Mouse (Mus musculus): ENCODE data around the gene Tmem81. TPM values are rescaled to one million over a fixed set of nuclear protein-coding genes. Genes with fewer than 3 reads are reported as not detected.

Tmem81 gene
- polyA plus RNA-seq, 1 experiment from 2014 or later, result 3.1 TPM

GRCm38 (mm10) chr1:132533840-132534239, 27.8 kb downstream of the Tmem81 start:
- H3K27ac ChIP-seq (ENCODE audit: low read depth, low read length), result no peak overlapping the region
- 9% methylated on average over 8 of the region's 8 CpGs for WGBS
- no peak overlapping the region for H3K9ac ChIP-seq (ENCODE audit: low read depth, low read length)
- no peaks in the 10 kb centered on the region for H3K36me3 ChIP-seq (ENCODE audit: control insufficient read depth, insufficient read depth)
- no peaks in the 10 kb centered on the region for H3K4me1 ChIP-seq (replicated peaks; ENCODE audit: control insufficient read depth, insufficient read depth, low read length)
- no peak overlapping the region for H3K4me3 ChIP-seq (ENCODE audit: low read depth, low read length)
- H3K4me2 ChIP-seq (replicated peaks; ENCODE audit: low read depth), result no peak overlapping the region
- TF ChIP-seq CTCF (IDR thresholded peaks at IDR 0.05; ENCODE audit: low read depth), result no peak
- H3K27me3 ChIP-seq (replicated peaks; ENCODE audit: control insufficient read depth, insufficient read depth, low read length), result no peaks in the 10 kb centered on the region
- no peak for ATAC-seq
- H3K9me3 ChIP-seq (ENCODE audit: control insufficient read depth), result no peaks in the 10 kb centered on the region

- TF ChIP-seq CTCF (IDR thresholded peaks at IDR 0.05; ENCODE audit: low read depth), result no peak
These were observed 29.5 kb downstream of the Tmem81 start for GRCm38 (mm10) chr1:132535541-132535940.

GRCm38 (mm10) chr1:132536416-132536815, 30.4 kb downstream of the Tmem81 start:
- H3K27me3 ChIP-seq (replicated peaks; ENCODE audit: control insufficient read depth, insufficient read depth, low read length), result no peaks in the 10 kb centered on the region
- 79% methylated on average over 3 of the region's 3 CpGs for WGBS
- no peaks in the 10 kb centered on the region for H3K36me3 ChIP-seq (ENCODE audit: control insufficient read depth, insufficient read depth)
- no peak overlapping the region for H3K27ac ChIP-seq (ENCODE audit: low read depth, low read length)
- H3K9me3 ChIP-seq (ENCODE audit: control insufficient read depth), result no peaks in the 10 kb centered on the region
- no peak for ATAC-seq
- no peaks in the 10 kb centered on the region for H3K4me1 ChIP-seq (replicated peaks; ENCODE audit: control insufficient read depth, insufficient read depth, low read length)
- H3K9ac ChIP-seq (ENCODE audit: low read depth, low read length), result no peak overlapping the region
- no peak overlapping the region for H3K4me3 ChIP-seq (ENCODE audit: low read depth, low read length)
- no peak overlapping the region for H3K4me2 ChIP-seq (replicated peaks; ENCODE audit: low read depth)
- no peak for TF ChIP-seq CTCF (IDR thresholded peaks at IDR 0.05; ENCODE audit: low read depth)

More at GRCm38 (mm10) chr1:132535541-132535940, 29.5 kb downstream of the Tmem81 start:
- Histone ChIP-seq H3K27ac (ENCODE audit: low read depth, low read length) (no peak overlapping the region), H3K9ac (ENCODE audit: low read depth, low read length) (no peak overlapping the region), H3K4me2 (replicated peaks; ENCODE audit: low read depth) (no peak overlapping the region), H3K27me3 (replicated peaks; ENCODE audit: control insufficient read depth, insufficient read depth, low read length) (no peaks in the 10 kb centered on the region), H3K9me3 (ENCODE audit: control insufficient read depth) (no peaks in the 10 kb centered on the region), H3K4me3 (ENCODE audit: low read depth, low read length) (no peak overlapping the region), H3K36me3 (ENCODE audit: control insufficient read depth, insufficient read depth) (no peaks in the 10 kb centered on the region), H3K4me1 (replicated peaks; ENCODE audit: control insufficient read depth, insufficient read depth, low read length) (no peaks in the 10 kb centered on the region)
- ATAC-seq, result no peak
- 91% methylated on average over 4 of the region's 4 CpGs for WGBS

GRCm38 (mm10) chr1:132537736-132538135, 31.7 kb downstream of the Tmem81 start:
- H3K4me3 ChIP-seq (ENCODE audit: low read depth, low read length), result no peak overlapping the region
- no peaks in the 10 kb centered on the region for H3K9me3 ChIP-seq (ENCODE audit: control insufficient read depth)
- H3K36me3 ChIP-seq (ENCODE audit: control insufficient read depth, insufficient read depth), result no peaks in the 10 kb centered on the region
- ATAC-seq, result no peak
- no peaks in the 10 kb centered on the region; the same call in 1 of the 2 replicates for H3K4me1 ChIP-seq (replicated peaks; ENCODE audit: control insufficient read depth, insufficient read depth, low read length)
- no peak overlapping the region for H3K9ac ChIP-seq (ENCODE audit: low read depth, low read length)
- H3K27ac ChIP-seq (ENCODE audit: low read depth, low read length), result no peak overlapping the region
- WGBS, result 85% methylated on average over 5 of the region's 5 CpGs
- no peak overlapping the region for H3K4me2 ChIP-seq (replicated peaks; ENCODE audit: low read depth)
- H3K27me3 ChIP-seq (replicated peaks; ENCODE audit: control insufficient read depth, insufficient read depth, low read length), result peaks cover 12% of the 10 kb centered on the region; the same call in 1 of the 2 replicates
- no peak for TF ChIP-seq CTCF (IDR thresholded peaks at IDR 0.05; ENCODE audit: low read depth)

- no peaks in the 10 kb centered on the region for H3K9me3 ChIP-seq (ENCODE audit: control insufficient read depth)
- no peak overlapping the region for H3K9ac ChIP-seq (ENCODE audit: low read depth, low read length)
- H3K4me1 ChIP-seq (replicated peaks; ENCODE audit: control insufficient read depth, insufficient read depth, low read length), result no peaks in the 10 kb centered on the region; the same call in 1 of the 2 replicates
- H3K27me3 ChIP-seq (replicated peaks; ENCODE audit: control insufficient read depth, insufficient read depth, low read length), result peaks cover 25% of the 10 kb centered on the region
- 38% methylated on average over 7 of the region's 7 CpGs for WGBS
- TF ChIP-seq CTCF (IDR thresholded peaks at IDR 0.05; ENCODE audit: low read depth), result no peak
- H3K4me2 ChIP-seq (replicated peaks; ENCODE audit: low read depth), result peak overlapping the region; percentile 21; the same call in 1 of the 2 replicates
- ATAC-seq, result no peak
- H3K4me3 ChIP-seq (ENCODE audit: low read depth, low read length), result no peak overlapping the region
- no peaks in the 10 kb centered on the region for H3K36me3 ChIP-seq (ENCODE audit: control insufficient read depth, insufficient read depth)
- no peak overlapping the region for H3K27ac ChIP-seq (ENCODE audit: low read depth, low read length)
These were observed 34.7 kb downstream of the Tmem81 start for GRCm38 (mm10) chr1:132540701-132541100.

GRCm38 (mm10) chr1:132541171-132541823, 35.3 kb downstream of the Tmem81 start:
- Histone ChIP-seq H3K4me2 (replicated peaks; ENCODE audit: low read depth) (peak overlapping the region; percentile 21; the same call in 1 of the 2 replicates), H3K27me3 (replicated peaks; ENCODE audit: control insufficient read depth, insufficient read depth, low read length) (peaks cover 25% of the 10 kb centered on the region), H3K27ac (ENCODE audit: low read depth, low read length) (no peak overlapping the region), H3K9ac (ENCODE audit: low read depth, low read length) (no peak overlapping the region), H3K9me3 (ENCODE audit: control insufficient read depth) (no peaks in the 10 kb centered on the region), H3K4me3 (ENCODE audit: low read depth, low read length) (no peak overlapping the region), H3K36me3 (ENCODE audit: control insufficient read depth, insufficient read depth) (no peaks in the 10 kb centered on the region), H3K4me1 (replicated peaks; ENCODE audit: control insufficient read depth, insufficient read depth, low read length) (no peaks in the 10 kb centered on the region; the same call in 1 of the 2 replicates)
- peak; percentile 77 for ATAC-seq
- 6% methylated on average over 14 of the region's 14 CpGs for WGBS
- TF ChIP-seq CTCF (IDR thresholded peaks at IDR 0.05; ENCODE audit: low read depth), result no peak

Measured in intestine, postnatal 0 days (tissue).